Mouse (Mus musculus): Measurements from ENCODE around the gene Psmb2. TPM values are rescaled to one million over a fixed set of nuclear protein-coding genes. Genes with fewer than 3 reads are reported as not detected.

Psmb2 gene
- 358 and 375 TPM in 2 replicates for polyA plus RNA-seq (2015; fragmentation: Nextera tagmentation; extraction: Ambion mirVana)

DNA sequence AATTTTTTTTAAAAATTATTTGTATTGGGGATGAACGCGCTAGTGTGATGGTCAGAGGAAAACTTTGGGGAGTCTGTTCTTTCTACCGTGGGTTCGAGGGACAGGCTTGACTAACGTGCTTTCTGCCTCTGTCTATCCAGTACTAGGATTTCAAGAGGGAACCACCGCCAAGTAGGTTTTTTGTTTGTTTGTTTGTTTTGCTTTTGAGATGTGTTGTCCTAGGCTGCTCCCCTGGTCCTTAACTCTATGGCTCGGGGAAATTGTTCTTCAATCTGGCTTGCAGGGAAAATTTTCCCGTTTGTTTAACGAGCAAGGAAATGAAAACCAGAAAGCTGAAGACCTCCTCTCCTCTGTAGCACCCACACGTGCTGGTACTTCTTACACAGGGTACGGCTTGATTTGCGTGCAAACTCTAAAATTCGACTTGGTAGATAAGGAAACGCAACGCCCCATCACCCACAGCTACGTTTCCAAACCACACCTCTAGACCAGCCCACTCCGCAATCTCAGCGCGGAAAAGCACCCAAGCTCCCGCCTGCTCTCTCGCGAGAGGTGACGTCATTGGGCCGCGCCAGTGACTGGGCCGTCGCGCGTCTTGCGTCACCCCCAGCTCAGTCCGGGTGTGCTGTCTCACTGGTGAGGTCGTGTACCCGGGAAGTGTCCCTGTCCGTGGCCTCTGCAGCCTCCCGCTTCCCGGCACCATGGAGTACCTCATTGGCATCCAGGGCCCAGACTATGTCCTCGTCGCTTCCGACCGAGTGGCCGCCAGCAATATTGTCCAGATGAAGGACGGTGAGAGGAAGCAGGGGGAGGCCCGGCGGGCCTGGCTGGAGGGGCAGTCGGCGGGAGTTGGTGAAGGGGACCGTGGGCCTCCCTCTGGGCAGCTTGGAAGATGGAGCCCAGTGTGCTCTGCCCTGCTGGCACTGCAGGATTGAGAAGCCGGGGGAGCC, at the start of gene Psmb2:
Gene Psmb2, plus strand, starts transcription at position 577 of the 950 bp plus-strand sequence.
- peak within 1 kb of the TSS; percentile 77 for H3K4me2 ChIP-seq
- peak within 1 kb of the TSS; percentile 97 for H3K9ac ChIP-seq
- no peaks in the 10 kb centered on the region for H3K36me3 ChIP-seq
- H3K27ac ChIP-seq, result peak within 1 kb of the TSS; percentile 84
- ATAC-seq (replicated peaks; ENCODE audit: insufficient number of reproducible peaks, insufficient read depth, low FRiP score, low read depth), result peak; percentile 99
- no peaks in the 10 kb centered on the region for H3K9me3 ChIP-seq (replicated peaks)
- H3K27me3 ChIP-seq, result no peaks in the 10 kb centered on the region
- H3K4me1 ChIP-seq (replicated peaks), result peaks cover 6% of the 10 kb centered on the region
- peak within 1 kb of the TSS; percentile 92 for H3K4me3 ChIP-seq
- 3% methylated on average over 48 of the region's 48 CpGs for WGBS

DNA sequence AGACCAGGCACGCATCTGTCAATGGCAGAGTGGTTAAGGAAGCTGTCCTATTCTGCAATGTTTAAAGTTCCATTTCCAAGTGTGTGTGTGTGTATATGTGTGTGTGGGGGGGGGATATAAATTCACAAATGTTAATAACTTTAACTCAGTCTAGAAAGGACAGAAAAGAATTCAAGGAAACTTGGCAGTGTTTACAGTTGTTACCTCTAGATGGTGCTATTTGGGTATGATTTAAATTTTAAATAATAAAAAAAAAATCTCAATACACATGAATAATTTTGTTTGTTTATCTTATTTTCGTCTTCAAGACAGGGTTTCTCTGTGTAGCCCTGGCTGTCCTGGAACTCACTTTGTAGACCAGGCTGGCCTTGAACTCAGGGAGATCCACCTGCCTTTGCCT, 45.5 kb upstream of the Psmb2 start:
- WGBS, result 39% methylated on average over 2 of the region's 2 CpGs
- peaks cover 6% of the 10 kb centered on the region for H3K4me1 ChIP-seq (replicated peaks)
- peaks cover 15% of the 10 kb centered on the region for H3K27me3 ChIP-seq
- no peak overlapping the region for H3K9ac ChIP-seq
- no peak overlapping the region for H3K27ac ChIP-seq
- no peaks in the 10 kb centered on the region for H3K9me3 ChIP-seq (replicated peaks)
- H3K36me3 ChIP-seq, result no peaks in the 10 kb centered on the region
- H3K4me2 ChIP-seq, result no peak overlapping the region
- no peak for ATAC-seq (replicated peaks; ENCODE audit: insufficient number of reproducible peaks, insufficient read depth, low FRiP score, low read depth)
- H3K4me3 ChIP-seq, result no peak overlapping the region

DNA sequence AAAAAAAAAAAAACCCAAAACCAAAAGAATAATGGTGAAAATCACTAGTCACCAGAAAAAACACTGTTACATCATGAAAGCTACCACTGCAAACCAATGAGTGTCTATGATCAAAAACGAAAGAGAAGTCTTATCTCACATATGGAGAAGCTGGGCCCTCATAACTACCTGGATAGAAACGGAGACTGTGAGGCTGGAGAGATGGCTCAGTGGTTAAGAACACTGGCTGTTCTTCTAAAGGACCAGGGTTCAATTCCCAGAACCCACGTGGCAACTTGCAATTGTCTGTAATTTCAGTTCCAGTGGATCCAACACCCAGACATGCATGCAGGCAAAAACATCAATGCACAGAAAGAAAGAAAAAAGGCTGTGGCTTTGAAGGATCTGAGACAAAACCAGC, 44.8 kb upstream of the Psmb2 start:
- no peak overlapping the region for H3K9ac ChIP-seq
- H3K9me3 ChIP-seq (replicated peaks), result no peaks in the 10 kb centered on the region
- WGBS, result 47% methylated on average over 3 of the region's 3 CpGs
- no peak overlapping the region for H3K4me2 ChIP-seq
- no peak overlapping the region for H3K4me3 ChIP-seq
- no peaks in the 10 kb centered on the region for H3K36me3 ChIP-seq
- ATAC-seq (replicated peaks; ENCODE audit: insufficient number of reproducible peaks, insufficient read depth, low FRiP score, low read depth), result no peak
- H3K27ac ChIP-seq, result no peak overlapping the region
- H3K27me3 ChIP-seq, result peaks cover 15% of the 10 kb centered on the region
- H3K4me1 ChIP-seq (replicated peaks), result no peaks in the 10 kb centered on the region

DNA sequence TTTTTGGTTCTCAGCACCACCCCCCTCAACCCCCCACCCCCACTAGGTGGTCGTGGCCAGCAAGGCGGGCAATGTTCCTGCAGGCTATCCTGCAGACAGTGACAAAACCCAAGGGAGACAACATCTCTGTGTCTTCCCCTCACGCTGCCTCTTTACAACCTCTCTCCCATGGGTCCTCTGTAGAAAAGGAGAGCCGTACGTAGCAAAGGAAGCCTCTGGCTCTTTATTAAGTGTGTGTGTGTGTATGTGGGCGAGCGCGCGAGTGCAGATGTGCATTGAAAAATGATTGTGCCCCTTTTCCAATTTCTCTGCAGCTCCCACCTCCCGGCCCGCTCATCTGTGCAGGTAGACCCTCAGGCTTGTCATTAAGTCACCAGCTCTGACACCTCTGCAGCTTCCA, 41.1 kb upstream of the Psmb2 start:
- Histone ChIP-seq H3K9me3 (replicated peaks) (no peaks in the 10 kb centered on the region), H3K27ac (no peak overlapping the region), H3K4me2 (no peak overlapping the region), H3K36me3 (no peaks in the 10 kb centered on the region), H3K9ac (no peak overlapping the region), H3K4me3 (no peak overlapping the region), H3K27me3 (peaks cover 21% of the 10 kb centered on the region), H3K4me1 (replicated peaks) (no peaks in the 10 kb centered on the region)
- 17% methylated on average over 11 of the region's 11 CpGs for WGBS
- no peak for ATAC-seq (replicated peaks; ENCODE audit: insufficient number of reproducible peaks, insufficient read depth, low FRiP score, low read depth)

DNA sequence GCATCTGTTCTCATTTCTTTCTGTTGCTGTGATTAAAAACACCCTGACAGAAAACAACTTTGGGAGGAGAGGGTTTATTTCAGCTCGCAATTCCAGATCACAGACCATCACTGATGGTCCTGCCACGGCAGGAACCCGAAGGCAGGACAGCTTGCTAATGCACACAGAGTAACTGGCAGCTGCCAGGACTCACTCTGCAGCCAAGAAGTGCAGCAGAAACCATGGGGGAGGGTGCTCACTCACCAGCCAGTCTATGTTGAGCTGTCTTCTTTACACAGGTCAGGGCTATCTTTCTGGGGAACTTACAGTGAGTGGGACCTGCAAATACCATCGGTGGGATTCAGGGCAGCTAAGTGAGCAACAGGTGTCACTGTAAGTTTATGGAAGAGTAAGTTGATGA, 40.0 kb upstream of the Psmb2 start:
- WGBS, result 71% methylated on average over 4 of the region's 4 CpGs
- no peak overlapping the region for H3K4me3 ChIP-seq

DNA sequence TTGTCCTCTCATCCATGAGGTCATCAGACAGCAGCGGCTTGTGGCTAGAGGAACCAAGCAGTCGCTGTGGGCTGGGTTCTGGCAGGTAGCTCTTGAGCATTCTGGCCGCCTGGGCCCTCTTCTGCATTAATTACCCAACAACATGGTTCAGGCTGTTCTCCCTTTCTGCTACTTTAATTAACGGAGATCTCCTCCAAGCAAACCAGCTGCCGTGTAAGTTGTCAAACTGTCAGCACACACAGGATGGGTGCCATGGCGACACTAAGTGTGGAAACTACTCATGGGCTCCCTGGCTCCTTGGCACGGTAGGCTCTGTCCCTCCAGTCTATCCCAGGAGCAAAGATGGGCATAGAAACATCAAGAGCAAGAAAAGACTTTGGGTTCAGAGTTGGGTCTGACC, 38.1 kb upstream of the Psmb2 start:
- Histone ChIP-seq H3K36me3 (no peaks in the 10 kb centered on the region), H3K9me3 (replicated peaks) (no peaks in the 10 kb centered on the region), H3K27ac (no peak overlapping the region), H3K9ac (no peak overlapping the region), H3K4me1 (replicated peaks) (no peaks in the 10 kb centered on the region), H3K4me3 (no peak overlapping the region), H3K27me3 (peaks cover 19% of the 10 kb centered on the region), H3K4me2 (no peak overlapping the region)
- WGBS, result 45% methylated on average over 7 of the region's 7 CpGs
- ATAC-seq (replicated peaks; ENCODE audit: insufficient number of reproducible peaks, insufficient read depth, low FRiP score, low read depth), result no peak

More for the DNA sequence above, 40.0 kb upstream of the Psmb2 start:
- Histone ChIP-seq H3K9me3 (replicated peaks) (no peaks in the 10 kb centered on the region), H3K27me3 (peaks cover 21% of the 10 kb centered on the region), H3K27ac (no peak overlapping the region), H3K36me3 (no peaks in the 10 kb centered on the region), H3K9ac (no peak overlapping the region), H3K4me1 (replicated peaks) (no peaks in the 10 kb centered on the region), H3K4me2 (no peak overlapping the region)
- ATAC-seq (replicated peaks; ENCODE audit: insufficient number of reproducible peaks, insufficient read depth, low FRiP score, low read depth), result no peak

DNA sequence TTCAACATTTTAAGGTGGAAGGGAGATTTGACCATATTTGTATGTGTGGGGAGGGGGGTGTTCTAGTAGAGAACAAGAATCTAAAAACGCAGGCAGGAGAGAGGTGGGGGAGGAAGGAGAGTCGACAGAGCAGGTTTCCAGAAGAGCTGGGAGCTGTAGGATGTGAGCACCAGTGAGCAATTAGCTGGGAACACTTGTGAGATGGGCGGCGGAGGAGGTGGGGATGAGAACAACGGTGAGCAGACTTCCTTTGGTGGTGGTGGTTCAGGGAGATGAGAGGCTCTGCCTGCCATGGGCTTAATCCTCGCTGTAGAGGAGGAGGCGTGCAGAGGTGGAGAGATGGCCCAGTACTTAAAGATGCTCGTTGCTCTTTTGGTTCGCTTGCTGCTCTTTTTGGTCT, 35.5 kb upstream of the Psmb2 start:
- H3K4me2 ChIP-seq, result no peak overlapping the region
- H3K4me3 ChIP-seq, result no peak overlapping the region
- no peaks in the 10 kb centered on the region for H3K4me1 ChIP-seq (replicated peaks)
- H3K9ac ChIP-seq, result no peak overlapping the region
- H3K27ac ChIP-seq, result no peak overlapping the region
- peaks cover 11% of the 10 kb centered on the region; the same call in 1 of the 2 replicates for H3K27me3 ChIP-seq
- H3K36me3 ChIP-seq, result no peaks in the 10 kb centered on the region
- WGBS, result 32% methylated on average over 9 of the region's 9 CpGs
- no peaks in the 10 kb centered on the region for H3K9me3 ChIP-seq (replicated peaks)
- no peak for ATAC-seq (replicated peaks; ENCODE audit: insufficient number of reproducible peaks, insufficient read depth, low FRiP score, low read depth)

DNA sequence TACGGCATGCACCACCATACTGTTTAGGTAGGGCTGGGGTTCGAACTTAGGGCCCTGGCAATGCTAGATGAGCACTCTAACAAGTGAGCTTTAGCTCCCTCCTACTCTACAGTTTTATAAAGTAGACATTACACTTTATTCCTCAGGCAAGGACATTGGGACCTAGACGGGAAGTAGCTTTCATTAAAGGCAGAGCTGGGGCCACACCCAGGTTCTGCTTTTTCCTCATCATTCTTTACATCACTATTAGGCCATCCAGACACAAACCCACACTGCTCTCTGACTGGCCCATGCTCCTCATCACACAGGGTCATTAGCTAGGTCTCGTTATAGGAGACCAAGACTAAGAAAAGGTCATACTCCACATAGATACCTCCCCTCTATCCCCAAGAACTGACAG, 33.6 kb upstream of the Psmb2 start:
- Histone ChIP-seq H3K27me3 (peaks cover 13% of the 10 kb centered on the region; the same call in 1 of the 2 replicates), H3K4me2 (no peak overlapping the region), H3K36me3 (no peaks in the 10 kb centered on the region), H3K9me3 (replicated peaks) (no peaks in the 10 kb centered on the region), H3K9ac (no peak overlapping the region), H3K4me3 (no peak overlapping the region), H3K27ac (no peak overlapping the region), H3K4me1 (replicated peaks) (no peaks in the 10 kb centered on the region)
- WGBS, result 59% methylated on average over 4 of the region's 4 CpGs
- no peak for ATAC-seq (replicated peaks; ENCODE audit: insufficient number of reproducible peaks, insufficient read depth, low FRiP score, low read depth)

DNA sequence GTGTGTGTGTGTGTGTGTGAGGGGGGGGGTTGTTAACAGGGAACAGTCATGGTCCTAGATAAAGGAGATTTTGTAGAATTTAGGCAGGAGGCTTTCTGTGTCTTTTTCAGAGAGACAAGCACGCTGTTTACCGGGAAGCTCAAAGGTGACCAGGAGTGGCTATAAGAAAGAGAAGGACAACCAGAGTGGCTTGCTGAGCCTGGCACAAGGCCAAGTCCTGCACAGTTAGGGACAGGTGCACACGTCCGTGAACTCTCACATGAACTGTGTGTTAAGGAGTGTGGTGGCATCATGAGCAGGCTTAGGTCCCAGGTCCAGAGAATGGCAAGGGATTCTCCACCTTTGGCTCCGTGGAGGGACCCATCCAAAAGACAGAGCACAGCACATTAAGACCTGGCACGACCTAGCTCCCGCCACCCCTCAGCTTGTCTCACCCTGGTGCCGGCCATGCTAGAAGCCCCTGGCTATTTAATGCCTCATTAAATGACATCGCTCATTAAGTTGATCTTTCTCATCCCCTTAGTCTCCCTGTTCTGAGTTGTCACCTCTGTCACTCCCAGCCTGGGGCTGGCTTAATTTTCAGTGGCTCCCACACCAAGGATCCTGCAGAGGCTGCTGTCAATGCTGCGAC, 33.0 kb upstream of the Psmb2 start:
- Histone ChIP-seq H3K9ac (no peak overlapping the region), H3K4me1 (replicated peaks) (no peaks in the 10 kb centered on the region), H3K27me3 (peaks cover 8% of the 10 kb centered on the region; the same call in 1 of the 2 replicates), H3K36me3 (no peaks in the 10 kb centered on the region), H3K27ac (no peak overlapping the region), H3K9me3 (replicated peaks) (no peaks in the 10 kb centered on the region), H3K4me3 (no peak overlapping the region), H3K4me2 (no peak overlapping the region)
- no peak for ATAC-seq (replicated peaks; ENCODE audit: insufficient number of reproducible peaks, insufficient read depth, low FRiP score, low read depth)
- WGBS, result 71% methylated on average over 10 of the region's 10 CpGs

DNA sequence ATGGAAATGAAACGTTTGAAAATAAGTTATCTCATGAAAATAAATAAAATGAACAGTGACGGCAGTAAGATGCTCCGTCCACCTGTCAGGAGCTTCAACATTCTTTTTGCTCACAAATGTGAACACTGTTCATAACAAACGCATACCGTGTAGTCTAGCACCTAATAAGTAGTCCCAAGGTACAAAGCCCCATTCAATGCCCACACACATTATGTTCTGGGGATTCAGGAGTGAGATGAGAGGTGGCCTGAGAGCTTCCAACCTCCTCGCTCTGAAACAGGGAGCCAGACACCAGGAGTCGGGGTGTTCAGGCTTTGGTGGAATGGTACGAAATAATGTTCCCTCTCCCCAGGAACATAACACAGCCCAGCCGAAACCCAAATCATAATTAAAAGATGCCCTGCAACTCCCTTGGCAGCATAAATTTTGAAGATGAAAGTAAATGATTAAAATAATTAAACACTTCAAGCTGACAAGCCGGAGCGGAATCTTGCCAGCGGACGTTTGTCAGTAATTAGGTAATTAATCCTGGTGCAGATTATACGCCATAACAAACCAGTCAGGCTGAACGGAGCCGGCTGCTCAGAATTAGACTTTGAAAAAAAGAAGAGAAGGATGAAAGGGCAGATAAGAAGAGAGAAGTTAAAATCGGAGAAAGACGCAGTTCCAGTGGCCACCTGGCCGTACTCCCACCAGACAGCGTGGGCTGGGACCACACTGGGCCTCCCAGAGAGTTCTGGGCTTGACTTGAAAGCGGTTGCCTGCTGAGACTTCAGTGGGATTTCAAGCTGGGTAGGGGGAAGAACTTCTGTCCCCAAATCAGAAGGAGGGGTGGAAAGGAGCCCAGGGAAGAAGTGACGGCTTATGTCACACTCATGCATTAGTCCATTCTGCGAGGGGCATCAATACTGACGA, 29.2 kb upstream of the Psmb2 start:
- Histone ChIP-seq H3K4me1 (replicated peaks) (no peaks in the 10 kb centered on the region), H3K27me3 (peaks cover 8% of the 10 kb centered on the region; the same call in 1 of the 2 replicates), H3K9me3 (replicated peaks) (no peaks in the 10 kb centered on the region), H3K4me2 (no peak overlapping the region), H3K9ac (no peak overlapping the region), H3K36me3 (no peaks in the 10 kb centered on the region), H3K4me3 (no peak overlapping the region), H3K27ac (no peak overlapping the region)
- no peak for ATAC-seq (replicated peaks; ENCODE audit: insufficient number of reproducible peaks, insufficient read depth, low FRiP score, low read depth)
- 50% methylated on average over 24 of the region's 24 CpGs for WGBS

DNA sequence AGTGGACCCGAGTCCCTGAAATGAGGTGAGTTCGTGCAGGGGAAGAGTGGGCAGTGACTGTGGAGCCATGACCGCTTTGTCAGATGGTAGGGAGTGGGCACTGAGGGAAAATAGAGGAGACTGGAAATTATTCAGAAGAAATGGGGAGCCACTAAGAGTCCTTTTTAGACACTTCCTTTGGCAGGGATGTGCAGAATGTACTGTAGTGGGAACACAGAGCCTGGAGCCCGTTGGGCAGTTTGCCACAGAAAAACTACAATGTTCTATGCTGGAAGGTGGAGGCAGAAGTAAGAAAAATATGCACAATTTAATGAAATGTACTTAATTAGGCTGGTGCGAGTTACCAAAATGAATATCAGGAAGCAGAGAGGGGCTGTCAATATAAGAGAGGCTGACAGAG, 24.3 kb upstream of the Psmb2 start:
- Histone ChIP-seq H3K9ac (no peak overlapping the region), H3K4me3 (no peak overlapping the region), H3K27ac (no peak overlapping the region), H3K36me3 (no peaks in the 10 kb centered on the region), H3K9me3 (replicated peaks) (no peaks in the 10 kb centered on the region), H3K4me2 (no peak overlapping the region), H3K4me1 (replicated peaks) (no peaks in the 10 kb centered on the region), H3K27me3 (peaks cover 12% of the 10 kb centered on the region; the same call in 1 of the 2 replicates)
- 74% methylated on average over 5 of the region's 5 CpGs for WGBS
- no peak for ATAC-seq (replicated peaks; ENCODE audit: insufficient number of reproducible peaks, insufficient read depth, low FRiP score, low read depth)
